ENCODE assay signal across 20 mouse cellular contexts in genomic region chr3:27310973-27311372, GRCm38 (mm10). TPM values are rescaled to one million over a fixed set of nuclear protein-coding genes. Genes with fewer than 3 reads are reported as not detected.
DNase-seq lines count a peak whose midpoint lies in the region; ATAC-seq and TF ChIP-seq lines count a peak whose summit lies in the region.
"Had no signal": no experiment of that assay in that cellular context is flagged by ENCODE, and none has a peak within 500 bp of the region (broad histone marks: within the 10 kb centered on the region; RNA-seq: fewer than 3 reads in every experiment).

No protein-coding gene starts in this region.

- no peaks in the 10 kb centered on the region for H3K4me1 ChIP-seq in intestine, embryonic 16.5 days (ENCODE audit: control insufficient read depth, insufficient read depth, low read length)
- H3K4me1 ChIP-seq: heart, embryonic 10.5 days; liver, embryonic 12.5 days; midbrain, embryonic 10.5 days; neural tube, embryonic 15.5 days; stomach, embryonic 15.5 days had no signal

- H3K9ac ChIP-seq in intestine, embryonic 16.5 days (ENCODE audit: low read depth, low read length), result no peak overlapping the region
- H3K9ac ChIP-seq: liver, embryonic 12.5 days; neural tube, embryonic 15.5 days; stomach, embryonic 15.5 days had no signal

- H3K4me2 ChIP-seq in intestine, embryonic 16.5 days (ENCODE audit: low read depth, low read length), result no peak overlapping the region
- H3K4me2 ChIP-seq: liver, embryonic 12.5 days; neural tube, embryonic 15.5 days; stomach, embryonic 15.5 days had no signal

- ATAC-seq in intestine, embryonic 16.5 days, result no peak
- ATAC-seq: forebrain, embryonic 16.5 days; liver, embryonic 12.5 days had no signal

- H3K9me3 ChIP-seq in intestine, embryonic 16.5 days (ENCODE audit: control insufficient read depth, low read length), result no peaks in the 10 kb centered on the region
- H3K9me3 ChIP-seq: heart, embryonic 10.5 days; liver, embryonic 12.5 days; midbrain, embryonic 10.5 days; neural tube, embryonic 15.5 days; stomach, embryonic 15.5 days had no signal

- H3K27me3 ChIP-seq in intestine, embryonic 16.5 days (replicated peaks; ENCODE audit: control insufficient read depth, insufficient read depth, low read length), result no peaks in the 10 kb centered on the region
- H3K27me3 ChIP-seq: liver, embryonic 12.5 days; neural tube, embryonic 15.5 days; stomach, embryonic 15.5 days had no signal

- no peak overlapping the region for H3K27ac ChIP-seq in left cerebral cortex, adult 2 months
- H3K27ac ChIP-seq in intestine, embryonic 16.5 days (ENCODE audit: low read length), result no peak overlapping the region
- H3K27ac ChIP-seq: heart, embryonic 10.5 days; liver, embryonic 12.5 days; midbrain, embryonic 10.5 days; neural tube, embryonic 15.5 days; stomach, embryonic 15.5 days had no signal

- H3K36me3 ChIP-seq in intestine, embryonic 16.5 days (ENCODE audit: control insufficient read depth, insufficient read depth, low read length), result no peaks in the 10 kb centered on the region
- H3K36me3 ChIP-seq: heart, embryonic 10.5 days; liver, embryonic 12.5 days; midbrain, embryonic 10.5 days; neural tube, embryonic 15.5 days; stomach, embryonic 15.5 days had no signal

- intact Hi-C loops in left cerebral cortex, postnatal 14 days (cut with DNase I), result no loop called here
- intact Hi-C loops in left cerebral cortex, adult 2 months (cut with DNase I), result no loop called here

- 96% methylated on average over 7 of the region's 7 CpGs for WGBS in intestine, embryonic 16.5 days

- no peak overlapping the region for H3K4me3 ChIP-seq in left cerebral cortex, adult 2 months
- no peak overlapping the region for H3K4me3 ChIP-seq in intestine, embryonic 16.5 days (ENCODE audit: low read length)
- H3K4me3 ChIP-seq: heart, embryonic 10.5 days; liver, embryonic 12.5 days; midbrain, embryonic 10.5 days; neural tube, embryonic 15.5 days; stomach, embryonic 15.5 days had no signal

- no peak for TF ChIP-seq CTCF in left cerebral cortex, adult 2 months (IDR thresholded peaks at IDR 0.05)

- DNase-seq in cerebellum, postnatal 10 days, result peak; percentile 53 to 60
- DNase-seq in cerebellum, adult 8-10 months, result no peak
- peak; percentile 5 to 17 for DNase-seq in left cerebral cortex, postnatal 14 days (ENCODE audit: low spot score in 2 of 2)
- no peak for DNase-seq in left cerebral cortex, adult 2 months (ENCODE audit: extremely low spot score in 1 of 2, low spot score in 2 of 2)
- DNase-seq in NIH3T3 (ENCODE audit: low read depth), result peak; percentile 94
- DNase-seq in gastrocnemius, postnatal 25 days, result peak; percentile 45
- DNase-seq in spleen, postnatal 36 days (ENCODE audit: low spot score in 2 of 2), result no peak
- DNase-seq: cerebellum, adult 2 months; embryo, embryonic 11 days; kidney, postnatal 25 days; thymus, postnatal 25 days had no signal

RNA-seq across cellular contexts. Expression of gene Tnfsf10, which starts 5.9 kb away (rescaled TPM):
- total RNA-seq in left cerebral cortex, postnatal 14 days (2021), result 1 to 10 TPM; 1.1 to 2.2 TPM
- total RNA-seq in left cerebral cortex, adult 2 months (2021), result 1 to 10 TPM; 1.3 to 2.4 TPM
- total RNA-seq in gastrocnemius, postnatal 25 days (2021), result 1 to 10 TPM; 3.0 to 3.9 TPM
- 0.76 and 1.1 TPM in 2 replicates for polyA plus RNA-seq in intestine, embryonic 16.5 days (2015; fragmentation: Nextera tagmentation; extraction: Ambion mirVana)
- total RNA-seq: ES-E14 had no signal
- polyA plus RNA-seq: C2C12; heart, embryonic 10.5 days; midbrain, embryonic 10.5 days had no signal

Comparison
In these comparisons a context has a peak if more than half of its experiments do, and no peak if none do; other contexts are left out.
1. DNase-seq: peak in cerebellum, postnatal 10 days (2 of 2), left cerebral cortex, postnatal 14 days (2 of 2), NIH3T3 (single experiment) and gastrocnemius, postnatal 25 days (single experiment); none in cerebellum, adult 8-10 months (single experiment), left cerebral cortex, adult 2 months (0 of 2) and spleen, postnatal 36 days (0 of 2).